Mouse (Mus musculus) megakaryocyte progenitor cell, adult 5-6 weeks (primary cell): ENCODE measurements around the gene Chp2. TPM values are rescaled to one million over a fixed set of nuclear protein-coding genes. Genes with fewer than 3 reads are reported as not detected.
"Not testable (repeated sequence)": the region's sequence is repeated elsewhere in the genome, so short reads cannot be mapped to it uniquely, and the experiment has no call there.

Source experiments
- ATAC-seq: replicated peaks from 2 replicates; pipeline ENCODE4 v1.8.0; 2016; ENCODE audit warnings: mild to moderate bottlenecking, moderate TSS enrichment, inconsistent platforms; ENCODE audit not compliant: poor library complexity
- total RNA-seq, 2 experiments: library from RNA; stranded (forward) in 1 of 2; stranded (reverse) in 1 of 2; fragments of 157-497, 149-512 nt in 1 of 2; fragments of 200-1000 nt in 1 of 2; gene quantifications; 2 replicates each; pipeline versions ENCODE4 v1.2.3 to v1.2.4; 2015 to 2017

Chp2 gene
- total RNA-seq, 2 experiments from 2014 or later: not detected

- no peak for ATAC-seq
These were observed 21.3 kb downstream of the Chp2 start for GRCm38 (mm10) chr7:122240413-122241119.

- peak; percentile 95 for ATAC-seq
These were observed 23.0 kb downstream of the Chp2 start for GRCm38 (mm10) chr7:122242260-122242659.

- ATAC-seq: not testable (repeated sequence)
These were observed 23.4 kb downstream of the Chp2 start for GRCm38 (mm10) chr7:122242744-122243143.

GRCm38 (mm10) chr7:122244166-122244565 is 24.9 kb downstream of the Chp2 start:
- ATAC-seq: no peak

GRCm38 (mm10) chr7:122244584-122244983 is 25.3 kb downstream of the Chp2 start:
- no peak for ATAC-seq

- no peak for ATAC-seq
These were observed 26.7 kb downstream of the Chp2 start for GRCm38 (mm10) chr7:122245976-122246375.

GRCm38 (mm10) chr7:122247254-122247864 is 28.1 kb downstream of the Chp2 start:
- ATAC-seq: no peak

- no peak for ATAC-seq
These were observed 30.1 kb downstream of the Chp2 start for GRCm38 (mm10) chr7:122249321-122249821.

GRCm38 (mm10) chr7:122251197-122252011 is 32.1 kb downstream of the Chp2 start:
- peak; percentile 92 for ATAC-seq

- peak; percentile 48 for ATAC-seq
These were observed 37.4 kb downstream of the Chp2 start for GRCm38 (mm10) chr7:122256722-122257121.

GRCm38 (mm10) chr7:122258521-122258920 is 39.2 kb downstream of the Chp2 start:
- peak; percentile 54 for ATAC-seq

- peak; percentile 71 for ATAC-seq
These were observed 40.8 kb downstream of the Chp2 start for GRCm38 (mm10) chr7:122260055-122260602.

- no peak for ATAC-seq
These were observed 49.7 kb downstream of the Chp2 start for GRCm38 (mm10) chr7:122268983-122269486.

- peak; percentile 44 for ATAC-seq
These were observed 53.0 kb downstream of the Chp2 start for GRCm38 (mm10) chr7:122272334-122272733.

Other genes starting within 250 kb of the Chp2 start
- 15.1 and 17.9 TPM in 2 replicates for gene Cog7, start 237.8 kb upstream of the Chp2 start, total RNA-seq (2015)
- gene Cog7, start 237.8 kb upstream of the Chp2 start, total RNA-seq (2017): 16.7 and 19.2 TPM in 2 replicates
- gene Gga2, start 198.3 kb upstream of the Chp2 start, total RNA-seq (2015): 17.1 and 20.0 TPM in 2 replicates
- gene Gga2, start 198.3 kb upstream of the Chp2 start, total RNA-seq (2017): 19.7 and 21.4 TPM in 2 replicates
- 36.5 and 37.1 TPM in 2 replicates for gene Ubfd1, start 152.3 kb upstream of the Chp2 start, total RNA-seq (2015)
- 30.7 and 35.9 TPM in 2 replicates for gene Ubfd1, start 152.3 kb upstream of the Chp2 start, total RNA-seq (2017)
- 4.1 and 5.7 TPM in 2 replicates for gene Ears2, start 152.2 kb upstream of the Chp2 start, total RNA-seq (2015)
- 6.6 and 7.7 TPM in 2 replicates for gene Ears2, start 152.2 kb upstream of the Chp2 start, total RNA-seq (2017)
- gene Ndufab1, start 117.6 kb upstream of the Chp2 start, total RNA-seq (2015): 277 and 282 TPM in 2 replicates
- gene Ndufab1, start 117.6 kb upstream of the Chp2 start, total RNA-seq (2017): 77.0 and 77.4 TPM in 2 replicates
- 26.8 and 26.9 TPM in 2 replicates for gene Palb2, start 86.5 kb upstream of the Chp2 start, total RNA-seq (2015)
- 21.9 and 22.2 TPM in 2 replicates for gene Palb2, start 86.5 kb upstream of the Chp2 start, total RNA-seq (2017)
- gene Dctn5, start 86.5 kb upstream of the Chp2 start, total RNA-seq (2015): 61.3 and 62.8 TPM in 2 replicates
- gene Dctn5, start 86.5 kb upstream of the Chp2 start, total RNA-seq (2017): 75.4 and 83.6 TPM in 2 replicates
- 47.5 and 49.1 TPM in 2 replicates for gene Plk1, start 60.1 kb upstream of the Chp2 start, total RNA-seq (2015)
- 41.1 and 45.4 TPM in 2 replicates for gene Plk1, start 60.1 kb upstream of the Chp2 start, total RNA-seq (2017)
- not detected in 2 replicates for gene Ern2, start 33.3 kb upstream of the Chp2 start, total RNA-seq (2015)
- gene Ern2, start 33.3 kb upstream of the Chp2 start, total RNA-seq (2017): not detected in 2 replicates
- 34.1 and 39.9 TPM in 2 replicates for gene Prkcb, start 69.3 kb downstream of the Chp2 start, total RNA-seq (2015)
- gene Prkcb, start 69.3 kb downstream of the Chp2 start, total RNA-seq (2017): 24.8 and 32.6 TPM in 2 replicates